Mouse (Mus musculus) c-Kit-positive CD71-positive TER-119-negative erythroid progenitor cells, embryonic 14.5 days (primary cell): Measurements from ENCODE around the gene Glb1l.
"Not testable (repeated sequence)": the region's sequence is repeated elsewhere in the genome, so short reads cannot be mapped to it uniquely, and the experiment has no call there.

Source experiments
- DNase-seq: peaks from one replicate; pipeline ENCODE4 v3.0.0-alpha.2; 2013; ENCODE audit warnings: low read depth

Glb1l gene

DNA sequence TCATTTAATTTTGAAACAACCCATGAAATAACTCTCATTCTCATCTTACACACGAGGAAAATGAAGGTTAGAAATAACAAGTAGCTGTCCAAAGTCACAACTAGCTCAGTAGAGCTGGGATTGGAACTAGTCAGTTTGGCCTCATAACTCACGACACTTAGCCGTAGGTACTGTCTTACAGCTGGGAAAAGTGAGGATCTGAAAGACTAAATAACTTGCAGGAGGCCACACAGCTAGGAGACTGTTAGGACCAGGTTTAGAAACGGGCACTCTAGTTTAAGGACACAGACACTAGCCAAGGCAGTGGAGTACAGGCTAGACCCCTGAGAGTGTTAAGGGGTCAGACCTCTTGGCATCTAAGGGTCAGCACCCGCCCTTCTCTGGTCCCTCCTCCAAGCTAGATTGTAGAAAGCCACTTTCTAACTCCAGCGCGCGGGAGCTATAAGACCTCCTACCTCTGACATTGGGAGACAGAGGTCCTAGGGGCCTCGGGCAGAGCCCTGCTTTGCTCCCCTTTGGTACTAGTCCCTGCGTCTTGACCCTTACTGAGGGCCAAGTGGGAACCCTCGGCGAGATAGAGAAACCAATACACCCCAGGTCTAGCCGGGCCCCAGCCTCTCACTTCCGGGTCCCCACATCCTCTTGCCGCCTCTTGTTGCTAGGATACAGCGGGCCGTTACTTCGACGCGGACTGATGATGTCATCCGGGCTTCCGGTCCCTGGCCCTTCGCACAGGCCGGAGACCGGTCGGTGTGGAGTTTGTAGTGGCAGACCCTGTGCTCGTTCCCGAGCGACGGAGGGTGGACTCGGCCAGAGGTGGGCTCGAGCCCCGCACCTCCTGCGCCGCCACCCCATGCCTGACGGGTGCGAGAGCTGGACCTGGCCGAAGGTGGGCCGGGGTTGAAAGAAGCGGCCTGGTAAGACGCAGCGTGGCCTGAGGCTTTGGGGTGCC, at the start of gene Glb1l, which contains the start of gene Stk16:
Gene Glb1l, minus strand, starts transcription at position 678 of the 952 bp plus-strand sequence.
Gene Stk16, plus strand, starts transcription at position 703 of the 952 bp plus-strand sequence.
- DNase-seq = peak; percentile 96

DNA sequence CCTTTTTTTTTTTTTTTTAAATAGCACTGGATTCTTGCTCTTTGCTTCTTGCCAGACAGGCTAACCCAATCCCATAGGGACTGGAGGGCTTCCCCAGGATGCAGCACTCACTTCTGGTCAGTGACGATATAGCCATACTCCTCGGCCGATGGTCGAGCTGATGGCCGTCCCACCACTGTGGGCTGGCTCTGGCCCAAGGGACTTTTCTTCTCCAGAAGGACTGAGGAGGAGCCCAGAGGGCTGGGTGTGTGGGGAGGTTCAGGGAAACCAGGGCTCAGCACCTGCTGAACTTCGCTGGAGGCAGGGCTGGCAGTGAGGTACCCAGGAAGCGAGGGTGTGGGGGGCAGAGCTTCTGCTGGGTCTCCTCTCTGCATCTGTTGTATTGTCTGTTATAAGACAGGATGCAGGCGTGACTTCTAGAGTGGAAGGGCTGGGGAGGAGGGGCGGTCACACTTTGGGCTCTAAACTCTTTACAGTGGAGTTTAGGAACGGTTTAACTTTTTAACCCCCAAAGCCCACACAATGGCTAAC, 45.0 kb upstream of the Glb1l start:
- DNase-seq = no peak

DNA sequence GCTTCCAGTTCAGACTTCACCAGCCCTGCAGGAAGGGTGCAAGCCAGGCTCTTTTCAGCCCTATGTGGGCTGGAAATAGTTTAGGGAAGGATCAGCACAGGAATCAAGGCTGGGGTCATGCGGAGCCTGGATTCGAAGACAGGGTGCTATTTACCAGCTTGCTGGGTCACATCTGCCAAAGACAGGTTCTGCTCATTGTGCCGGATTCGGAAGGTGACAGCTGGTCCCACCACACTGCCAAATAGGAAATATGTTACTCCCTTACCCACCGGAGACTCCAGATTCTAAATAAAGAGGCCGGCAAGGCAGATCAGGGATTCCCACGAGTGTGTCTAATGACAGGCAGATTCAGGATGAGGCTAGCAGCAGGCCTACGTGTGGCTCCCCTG, 44.0 kb upstream of the Glb1l start:
- DNase-seq = no peak

DNA sequence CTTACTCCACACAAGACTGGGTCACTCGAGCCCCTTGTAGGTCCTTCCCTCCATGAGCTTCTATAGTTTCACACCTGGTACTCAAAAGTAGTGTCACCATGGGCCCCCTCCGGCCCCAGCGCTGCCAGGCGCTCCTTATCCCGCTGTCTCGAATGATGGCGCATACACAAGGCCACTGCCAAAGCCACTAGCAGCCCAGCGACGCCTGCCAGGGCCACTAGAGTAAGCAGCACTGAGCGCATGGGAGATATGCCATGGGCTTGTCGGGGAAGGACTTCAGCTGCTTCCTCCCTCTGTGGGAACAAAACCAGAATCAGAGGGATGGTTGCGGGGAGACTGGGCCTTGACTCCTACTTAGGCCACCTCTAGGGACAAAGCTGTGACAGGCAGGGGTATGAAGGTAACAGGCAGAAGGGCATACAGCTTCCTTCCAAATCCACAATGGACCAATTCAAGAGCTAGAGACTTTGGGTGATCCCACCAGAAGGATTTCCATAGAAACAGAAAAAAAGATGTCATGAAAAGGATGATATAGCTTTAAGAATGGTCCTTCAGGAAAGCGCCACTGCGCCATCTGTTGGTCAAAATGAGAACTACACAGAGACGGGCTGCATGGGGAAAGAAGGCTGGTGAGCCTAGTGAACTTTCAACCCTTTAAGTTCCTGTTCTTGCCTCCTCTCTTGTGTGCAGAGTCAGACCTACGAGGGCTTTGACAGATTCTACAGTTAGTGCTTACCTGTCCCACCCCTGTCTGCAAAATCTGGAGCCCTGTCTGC, 43.4 kb upstream of the Glb1l start:
- peak; percentile 69 for DNase-seq

DNA sequence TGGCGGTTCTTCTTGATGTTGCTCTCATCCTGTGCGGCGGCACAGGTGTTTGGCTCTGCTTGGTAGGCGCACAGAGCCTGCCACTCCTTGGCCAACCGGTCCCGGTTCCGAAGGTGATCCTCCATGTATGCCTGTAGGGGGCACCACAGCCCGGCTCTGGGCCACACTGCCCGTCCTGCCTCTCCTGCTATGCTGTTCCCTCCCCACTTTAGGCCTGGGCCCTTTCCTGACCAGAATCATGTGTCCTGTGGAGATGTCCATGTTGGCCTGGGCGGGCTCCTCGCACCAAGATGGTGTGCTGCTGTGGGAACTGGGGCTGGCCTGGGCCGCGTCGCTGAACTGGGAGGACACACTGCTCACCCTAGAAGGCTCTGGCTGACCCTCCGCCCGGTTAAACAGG, 42.4 kb upstream of the Glb1l start:
- DNase-seq = no peak

DNA sequence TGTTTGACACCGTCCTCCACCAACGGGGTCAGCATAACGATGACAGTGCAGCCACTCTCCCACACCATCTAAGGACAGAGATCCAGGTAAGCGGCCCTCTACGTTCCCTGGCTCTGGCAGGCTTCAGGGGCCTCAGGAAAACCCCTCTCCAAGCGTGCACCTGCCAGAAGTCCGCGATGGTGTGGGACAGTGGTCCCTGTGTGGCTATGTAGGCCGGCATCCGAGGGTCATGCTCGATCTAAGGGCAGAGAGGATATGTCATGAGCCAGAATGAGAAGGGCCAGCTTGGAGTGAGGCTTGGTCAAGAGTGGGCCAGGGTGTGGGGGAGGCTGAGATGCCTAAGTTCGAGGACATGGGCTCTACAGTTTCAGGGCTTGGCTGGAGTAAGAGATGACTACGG, 41.7 kb upstream of the Glb1l start:
- DNase-seq = no peak

DNA sequence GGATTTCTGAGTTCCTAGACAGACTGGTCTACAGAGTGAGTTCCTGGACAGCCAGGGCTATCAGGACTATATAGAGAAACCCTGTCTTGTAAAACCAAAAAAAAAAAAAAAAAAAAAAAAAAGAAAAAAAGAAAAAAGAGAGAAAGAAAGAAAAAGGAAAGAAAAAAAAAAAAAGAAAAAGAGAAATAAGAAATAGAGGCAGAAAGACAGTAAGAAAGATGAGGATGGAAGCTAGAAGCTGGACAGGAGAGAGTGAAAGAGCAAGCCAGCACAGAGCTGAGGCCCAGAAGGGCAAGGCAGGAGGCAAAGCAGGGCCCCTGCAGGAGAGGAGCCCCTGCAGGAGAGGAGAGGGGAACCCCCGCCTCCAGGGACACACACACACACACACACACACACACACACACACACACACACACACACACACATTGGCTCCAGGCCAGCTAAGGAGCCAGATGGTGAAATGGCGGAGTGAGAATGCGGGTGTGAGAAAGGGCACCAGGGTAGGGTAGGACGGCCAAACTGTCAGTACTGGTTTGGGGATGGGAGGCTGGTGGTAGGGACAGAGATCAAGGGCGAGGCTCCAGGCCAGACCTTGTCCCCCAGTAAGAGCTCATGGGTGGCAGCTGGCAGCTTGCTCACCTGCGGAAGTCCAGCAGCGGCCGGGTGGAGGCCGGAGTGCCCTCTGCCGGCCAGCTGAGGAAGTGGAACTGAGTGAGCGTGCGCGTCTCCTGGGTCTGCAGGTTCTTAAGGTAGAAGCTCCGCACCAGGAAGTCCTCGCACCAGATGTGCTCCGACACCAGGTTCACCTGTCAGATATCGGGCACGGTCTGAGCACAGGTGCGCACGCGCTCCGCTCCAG, 40.7 kb upstream of the Glb1l start:
- peak; percentile 63 for DNase-seq

DNA sequence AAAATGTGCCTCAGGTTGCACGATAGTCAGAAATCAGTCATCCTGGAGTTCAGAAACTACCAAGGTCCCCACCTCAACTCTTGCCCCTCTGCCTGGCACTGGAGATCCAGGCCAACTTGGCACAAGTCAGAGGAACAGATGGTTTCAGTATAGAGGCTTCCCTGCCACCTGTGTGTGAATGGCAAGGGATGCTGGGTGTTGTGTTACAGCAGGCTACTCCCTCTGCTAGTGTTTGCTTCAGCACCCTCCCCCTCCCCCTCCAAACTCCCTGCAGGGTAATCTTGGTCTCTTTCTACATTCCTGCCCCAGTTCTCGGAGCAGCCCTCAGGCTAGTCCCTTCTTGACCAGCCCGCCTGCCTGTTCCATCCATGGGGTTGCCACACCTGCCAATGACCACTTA, 39.9 kb upstream of the Glb1l start:
- DNase-seq = no peak

DNA sequence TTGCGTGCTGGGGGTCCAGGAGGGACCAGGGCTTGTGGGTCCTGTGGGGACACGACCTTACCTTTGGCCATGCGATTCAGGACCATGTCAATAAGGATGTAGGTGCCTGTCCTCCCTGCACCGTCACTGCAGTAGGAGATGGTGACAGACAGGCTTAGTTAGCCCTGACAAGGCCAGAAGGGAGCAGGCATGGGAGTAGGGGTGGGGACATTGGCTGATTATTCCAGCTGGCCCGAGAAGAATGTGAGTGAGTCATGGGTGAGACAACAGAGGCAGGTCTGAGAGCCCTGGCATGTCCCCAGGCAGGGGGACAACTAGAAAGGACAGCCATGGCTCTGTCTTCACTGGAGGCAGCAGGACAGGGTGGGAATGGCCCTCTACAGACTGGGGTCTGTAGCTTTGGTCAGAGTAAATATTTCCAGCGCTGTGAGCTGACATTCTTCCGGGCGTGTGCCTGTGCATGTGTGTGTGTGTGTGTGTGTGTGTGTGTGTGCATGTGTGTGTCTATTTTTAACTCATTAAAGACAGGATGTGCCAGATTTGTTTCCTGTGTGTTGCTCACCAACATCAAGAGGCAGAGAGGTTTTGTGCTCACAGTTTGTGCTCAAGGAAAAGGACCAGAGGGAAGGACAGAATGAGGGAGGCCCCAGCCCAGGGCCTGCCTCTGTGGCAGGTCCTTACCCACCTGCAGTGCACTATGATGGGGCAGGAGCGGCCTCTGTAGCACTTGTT, 37.6 kb upstream of the Glb1l start:
- no peak for DNase-seq

DNA sequence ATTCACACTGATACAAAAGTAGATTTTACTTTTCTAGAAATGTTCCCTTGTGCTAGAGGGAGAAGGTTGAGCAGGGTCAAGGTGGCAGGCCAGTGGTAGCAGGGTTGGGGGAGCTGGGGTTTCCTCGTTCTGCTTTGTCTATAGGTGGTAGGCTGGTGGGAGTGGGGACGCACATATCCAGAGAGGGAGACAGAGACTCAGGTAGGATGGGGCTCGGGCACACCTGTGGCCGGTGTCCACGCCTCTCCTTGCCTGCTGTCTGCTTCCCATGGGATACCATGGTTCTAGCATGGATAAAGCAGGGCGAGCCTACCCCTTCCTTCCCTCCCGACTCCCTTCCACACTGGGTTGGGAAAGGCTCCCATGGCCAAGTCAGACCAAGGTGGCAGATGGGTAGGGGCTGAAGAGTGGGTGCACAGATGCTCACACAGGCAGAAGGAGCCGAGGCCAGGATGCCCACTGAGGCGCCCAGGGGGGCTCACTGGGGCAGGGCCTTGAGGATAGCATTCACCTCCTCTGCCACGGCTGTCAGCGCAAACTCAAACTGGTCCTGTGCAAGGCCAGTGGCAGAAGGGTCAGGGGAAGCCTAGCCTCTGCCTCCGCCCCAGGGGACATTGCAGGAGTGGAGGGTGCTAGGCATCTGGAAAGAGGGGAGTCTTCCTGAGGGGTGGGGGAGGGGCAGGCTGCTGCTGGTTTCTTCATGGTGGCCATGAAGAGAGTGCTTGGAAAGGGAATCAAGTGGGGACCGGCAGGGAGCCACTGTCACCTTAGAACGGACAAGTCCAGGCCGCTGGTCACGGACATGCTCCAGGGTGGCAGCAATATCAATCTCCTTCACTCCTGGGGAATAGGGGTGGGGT, 36.7 kb upstream of the Glb1l start:
- DNase-seq = no peak

DNA sequence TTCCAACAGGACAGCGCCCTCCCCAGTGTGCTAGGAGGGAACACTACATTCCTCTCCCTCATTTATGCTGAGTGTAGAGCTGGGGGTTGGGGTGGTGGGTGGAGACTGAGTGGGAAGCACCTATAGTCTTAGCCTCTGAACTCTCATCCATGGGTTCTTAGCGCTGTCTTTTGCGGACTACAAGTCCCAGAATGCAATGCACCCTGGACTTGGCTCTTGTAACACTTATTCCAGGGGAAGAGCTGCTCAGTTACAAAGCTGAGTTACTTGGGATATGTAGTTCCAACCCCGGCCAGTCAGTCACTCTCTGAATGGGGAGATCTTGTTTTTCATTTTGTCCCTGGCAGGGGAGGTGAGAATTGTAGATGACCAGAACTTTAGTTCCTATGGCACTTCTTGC, 34.2 kb upstream of the Glb1l start:
- peak; percentile 61 for DNase-seq

DNA sequence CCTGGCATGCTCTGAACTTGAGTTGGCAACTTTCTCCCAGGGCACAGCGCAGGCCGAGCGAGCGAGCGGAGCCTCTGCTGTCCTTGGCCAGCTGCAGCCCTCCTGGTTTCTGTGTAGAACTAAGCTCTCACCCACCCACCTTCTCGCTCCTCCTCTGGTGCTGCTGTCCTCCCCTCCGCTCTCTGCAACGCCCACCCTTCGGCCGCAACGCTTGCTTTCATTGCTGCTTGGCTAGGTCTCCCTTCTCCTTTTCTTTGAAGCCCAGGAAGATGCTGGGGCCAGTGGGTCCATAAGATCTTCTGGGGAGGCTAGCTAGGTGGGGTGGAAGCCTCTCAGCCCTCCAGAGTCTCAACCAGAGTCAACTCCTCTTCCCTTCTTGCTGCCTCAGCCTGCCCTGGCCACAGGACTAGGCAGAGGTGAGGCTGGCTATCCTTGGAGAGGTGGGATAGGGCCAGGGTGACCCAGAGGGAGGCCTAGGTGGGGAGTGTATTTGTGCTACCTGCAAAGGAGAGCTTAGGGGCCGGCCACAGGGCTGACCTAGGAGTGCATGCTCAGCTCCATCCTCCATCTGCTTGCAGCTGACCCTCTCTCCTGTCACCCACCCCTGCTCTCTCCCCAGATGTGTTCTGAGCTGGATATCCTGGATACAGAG, 33.7 kb upstream of the Glb1l start:
- no peak for DNase-seq

DNA sequence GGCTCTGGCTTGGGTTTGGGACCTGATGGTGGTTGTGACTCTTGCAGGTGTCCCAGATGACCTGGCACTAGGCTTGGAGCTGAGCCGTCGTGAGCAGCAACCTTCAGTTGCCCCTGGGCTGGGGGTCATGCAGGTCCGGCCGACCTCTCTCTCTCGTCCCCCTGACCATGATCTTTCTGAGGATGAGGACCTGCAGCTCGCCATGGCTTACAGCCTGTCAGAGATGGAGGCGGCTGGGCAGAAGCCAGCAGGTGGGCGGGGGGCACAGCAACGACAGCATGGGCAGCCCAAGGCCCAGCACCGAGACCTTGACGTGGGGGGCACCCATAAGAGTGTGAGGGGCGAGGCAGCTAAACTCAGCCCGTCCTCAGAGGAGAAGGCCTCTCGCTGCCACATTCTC, 32.8 kb upstream of the Glb1l start:
- DNase-seq = no peak

DNA sequence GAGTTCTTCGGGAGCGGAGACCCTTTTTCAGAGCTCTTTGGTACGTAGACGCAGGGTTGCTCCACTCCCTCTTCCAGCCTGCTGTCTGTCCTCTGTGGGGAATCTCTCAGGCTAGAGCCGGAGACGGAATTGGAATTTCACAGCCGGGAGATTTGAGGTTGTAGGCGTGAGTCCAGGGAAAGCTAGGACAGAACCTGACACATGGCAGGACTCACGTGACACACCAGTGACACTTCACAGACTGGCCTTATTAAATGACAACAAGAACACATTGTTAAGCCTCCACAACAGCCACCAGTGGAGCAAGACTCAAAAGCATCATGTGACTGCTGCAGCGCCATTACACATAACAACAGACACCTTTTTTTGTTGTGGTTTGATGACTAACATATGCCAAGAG, 29.0 kb upstream of the Glb1l start:
- DNase-seq = no peak

DNA sequence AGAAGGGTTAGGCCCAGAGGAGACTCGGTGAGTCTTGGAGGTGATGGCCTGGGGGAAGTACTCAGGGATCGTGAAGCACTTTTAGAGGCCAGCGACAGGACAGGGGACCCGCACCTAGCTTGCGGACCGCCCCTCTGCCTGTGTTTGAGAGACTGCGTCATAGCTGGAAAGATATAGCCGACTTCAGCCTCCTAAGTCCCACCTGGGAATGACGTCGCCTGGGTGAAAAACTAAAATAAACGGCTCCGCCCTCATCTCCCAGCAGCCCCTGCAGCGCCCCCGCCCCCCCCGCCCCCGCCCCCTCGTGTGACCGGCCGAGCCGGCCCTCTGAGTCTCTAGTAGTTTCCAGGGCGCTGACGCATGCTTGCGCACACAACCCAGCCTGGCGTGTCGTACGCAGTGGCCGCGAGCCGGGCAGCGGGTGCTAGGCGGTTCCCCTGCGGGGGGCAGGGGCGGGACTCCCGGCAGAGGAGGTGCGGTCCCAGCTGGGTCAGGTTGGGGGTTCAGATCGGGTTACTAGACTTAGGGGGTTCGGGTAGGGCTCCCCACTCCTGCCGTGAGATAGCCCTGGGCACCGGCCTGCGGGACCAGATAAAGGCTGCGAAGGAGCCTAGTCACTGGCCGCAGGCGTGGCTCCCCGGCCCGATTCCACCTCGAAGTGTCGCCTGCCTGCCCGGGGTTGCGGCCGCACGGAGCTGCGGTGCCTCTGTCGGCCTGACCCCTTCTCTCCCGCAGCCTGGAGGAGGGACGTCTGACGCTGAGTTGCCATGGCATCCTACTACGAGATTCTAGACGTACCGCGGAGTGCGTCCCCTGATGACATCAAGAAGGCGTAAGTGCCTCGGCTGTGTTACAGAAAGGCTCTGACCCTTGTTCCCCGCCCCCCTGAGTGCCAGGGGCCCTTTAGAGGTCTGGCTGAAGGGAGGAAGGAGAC, 25.8 kb upstream of the Glb1l start, which contains the start of gene Dnajb2:
Gene Dnajb2, plus strand, starts transcription at position 290 of the 934 bp plus-strand sequence.
- DNase-seq = peak; percentile 71

DNA sequence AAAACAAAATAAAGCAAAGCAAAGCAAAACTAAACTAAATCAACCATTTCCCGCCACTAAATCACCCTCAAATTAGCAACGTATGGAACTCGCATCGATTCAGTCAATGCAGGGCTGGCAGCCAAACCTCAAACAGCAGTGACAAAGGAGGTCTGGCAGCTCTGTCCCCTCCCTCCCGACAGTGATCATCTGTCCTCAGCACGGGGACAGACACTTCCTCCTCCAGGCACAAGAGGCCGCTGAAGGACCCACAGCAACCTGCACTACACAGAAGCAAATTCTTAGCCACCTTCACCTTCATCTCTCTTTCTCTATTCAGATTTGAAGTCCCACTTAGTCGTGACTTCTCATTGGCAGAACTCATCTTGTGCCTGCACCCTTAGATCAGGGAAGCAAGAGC, 24.0 kb upstream of the Glb1l start:
- DNase-seq = peak; percentile 58

DNA sequence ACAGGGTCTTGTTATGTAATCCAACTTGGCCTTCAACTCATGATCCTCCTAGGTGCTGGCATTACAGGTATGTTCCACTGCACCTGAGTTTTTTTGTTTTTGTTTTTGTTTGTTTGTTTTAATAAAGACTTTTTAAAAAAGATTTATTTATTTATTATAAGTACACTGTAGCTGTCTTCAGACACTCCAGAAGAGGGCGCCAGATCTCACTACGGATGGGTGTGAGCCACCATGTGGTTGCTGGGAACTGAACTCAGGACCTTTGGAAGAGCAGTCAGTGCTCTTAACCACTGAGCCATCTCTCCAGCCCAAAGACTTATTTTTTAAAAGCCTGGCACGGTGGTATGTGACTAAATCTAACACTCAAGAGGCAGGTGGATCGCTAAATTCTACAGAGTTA, 21.9 kb upstream of the Glb1l start:
- not testable (repeated sequence) for DNase-seq

DNA sequence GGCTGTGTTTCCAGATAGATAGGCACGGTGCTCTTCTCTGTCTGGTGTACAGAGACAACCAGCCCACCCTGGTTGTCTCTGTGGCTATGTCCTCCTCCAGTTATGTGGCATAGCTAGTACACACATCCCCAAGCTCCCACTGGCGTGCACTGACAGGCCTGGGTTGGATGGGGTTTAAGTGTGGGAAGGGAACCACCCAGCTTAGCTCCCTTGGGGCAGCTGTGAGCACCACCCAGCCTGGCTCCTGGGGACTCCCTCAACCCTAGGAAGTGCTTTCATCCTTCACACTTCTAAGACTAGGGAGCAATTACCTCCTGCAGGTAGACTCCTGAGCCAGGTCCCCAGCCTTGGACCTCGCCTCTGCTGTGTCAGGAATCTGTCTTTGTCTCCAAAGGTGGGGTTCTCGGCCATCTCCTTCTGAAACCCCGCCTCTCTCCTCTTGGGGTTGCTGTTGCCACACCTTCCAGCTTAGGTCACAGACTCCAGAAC, 21.1 kb upstream of the Glb1l start, which contains the start of gene A630095N17Rik:
Gene A630095N17Rik, minus strand, starts transcription at position 439 of the 489 bp plus-strand sequence.
- DNase-seq = no peak
